Mouse (Mus musculus) heart, adult 11 months (tissue): ENCODE results near the gene Gtf3a.

Source experiments
- DNase-seq: peaks from one replicate; pipeline ENCODE4 v3.0.0; 2022

The Gtf3a gene

DNA sequence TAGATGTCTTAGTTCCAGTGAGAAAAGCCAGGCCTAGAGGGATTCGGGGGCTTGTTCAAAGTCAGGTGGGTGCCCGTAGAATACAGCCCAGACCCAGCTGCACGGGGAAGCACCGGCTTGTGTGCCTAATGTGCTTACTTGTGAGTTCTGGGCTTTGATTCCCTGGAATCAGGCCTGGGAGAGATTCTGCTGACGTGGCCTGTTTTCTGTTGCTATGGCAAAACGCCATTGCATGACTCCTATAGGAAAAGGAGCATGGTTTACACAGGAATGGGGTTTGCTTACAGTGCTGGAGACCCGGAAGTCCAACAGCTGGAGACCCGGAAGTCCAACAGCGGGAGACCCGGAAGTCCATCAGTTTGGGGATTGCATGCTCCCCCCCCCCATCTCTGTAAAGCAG, 39.1 kb downstream of the Gtf3a start:
- no peak for DNase-seq

GRCm38 (mm10) chr5:146989051-146989450, 40.6 kb downstream of the Gtf3a start:
- no peak for DNase-seq

DNA sequence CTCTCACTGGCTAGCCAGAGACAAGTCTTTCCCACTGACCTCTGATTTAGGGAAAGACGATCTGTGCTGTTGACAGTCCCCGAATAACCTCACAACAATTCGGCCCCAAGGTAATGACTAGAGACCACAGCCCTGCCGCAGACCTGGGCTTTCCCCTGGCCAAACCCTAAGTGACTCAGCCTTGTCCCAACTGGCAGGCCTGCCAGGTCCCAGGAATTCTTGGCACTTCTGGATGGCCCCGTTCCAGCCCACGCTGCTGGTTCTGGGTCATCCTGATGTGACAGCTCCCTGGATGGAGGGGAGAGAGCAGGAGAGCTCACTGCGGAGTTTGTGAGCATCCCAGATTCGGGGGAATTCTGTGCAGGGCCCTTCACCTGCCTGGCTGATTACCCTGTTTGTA, 45.1 kb downstream of the Gtf3a start:
- peak; percentile 94 for DNase-seq

GRCm38 (mm10) chr5:146994973-146995372, 46.5 kb downstream of the Gtf3a start:
- DNase-seq = no peak

DNA sequence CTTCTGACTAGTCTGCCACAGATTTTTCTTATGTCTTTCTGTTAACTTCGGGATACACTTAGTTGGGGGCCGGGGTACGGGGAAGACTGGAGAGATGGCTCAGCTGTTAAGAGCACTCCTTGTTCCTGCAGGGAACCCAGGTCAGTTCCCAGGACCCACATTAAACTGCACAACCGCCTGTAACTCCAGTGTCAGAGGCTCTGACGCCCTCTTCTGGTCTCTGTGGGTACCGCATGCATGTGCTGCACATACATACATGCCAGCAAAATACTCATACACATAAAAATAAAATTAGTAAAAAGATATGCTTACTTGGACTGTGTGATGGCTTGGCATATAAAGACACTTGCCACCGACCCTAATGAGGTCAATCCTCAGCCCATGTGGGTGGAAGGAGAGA, 48.4 kb downstream of the Gtf3a start:
- no peak for DNase-seq

GRCm38 (mm10) chr5:146998802-146999201, 50.3 kb downstream of the Gtf3a start:
- no peak for DNase-seq

GRCm38 (mm10) chr5:147001312-147001711, 52.9 kb downstream of the Gtf3a start:
- DNase-seq = no peak

- no peak for DNase-seq
These were observed 54.8 kb downstream of the Gtf3a start for GRCm38 (mm10) chr5:147003303-147003702.
